Mouse (Mus musculus): Measurements from ENCODE around the gene Ctnna3. TPM values are rescaled to one million over a fixed set of nuclear protein-coding genes. Genes with fewer than 3 reads are reported as not detected.

Gene Ctnna3
- total and polyA plus RNA-seq, 2 experiments from 2014 or later = 0.63 to 1.0 TPM

- no peak overlapping the region for H3K9ac ChIP-seq (replicated peaks; ENCODE audit: low read length, poor library complexity, severe bottlenecking)
- ATAC-seq (ENCODE audit: low FRiP score) (no peak), DNase-seq (ENCODE audit: low spot score) (no peak)
- no peaks in the 10 kb centered on the region for H3K36me3 ChIP-seq (ENCODE audit: insufficient read depth, low read length)
- no peaks in the 10 kb centered on the region for H3K27me3 ChIP-seq (ENCODE audit: insufficient read depth, low read length)
- WGBS = 20% methylated on average over 5 of the region's 5 CpGs
- no peaks in the 10 kb centered on the region for H3K4me1 ChIP-seq (ENCODE audit: insufficient read depth, low read length)
- H3K4me2 ChIP-seq (ENCODE audit: low read depth, low read length, poor library complexity, severe bottlenecking) = no peak overlapping the region
- no peak for TF ChIP-seq CTCF (IDR thresholded peaks at IDR 0.05)
- no peaks in the 10 kb centered on the region for H3K9me3 ChIP-seq (ENCODE audit: low read length)
- no peak overlapping the region for H3K4me3 ChIP-seq (ENCODE audit: low read depth, low read length)
- H3K27ac ChIP-seq (ENCODE audit: low read depth, low read length) = no peak overlapping the region
Observed at GRCm38 (mm10) chr10:63541754-63542153, 111.9 kb downstream of the Ctnna3 start.

- 54% methylated on average over 6 of the region's 6 CpGs for WGBS
- Histone ChIP-seq H3K9ac (replicated peaks; ENCODE audit: low read length, poor library complexity, severe bottlenecking) (no peak overlapping the region), H3K4me1 (ENCODE audit: insufficient read depth, low read length) (no peaks in the 10 kb centered on the region), H3K36me3 (ENCODE audit: insufficient read depth, low read length) (no peaks in the 10 kb centered on the region), H3K27me3 (ENCODE audit: insufficient read depth, low read length) (no peaks in the 10 kb centered on the region), H3K9me3 (ENCODE audit: low read length) (no peaks in the 10 kb centered on the region), H3K4me3 (ENCODE audit: low read depth, low read length) (no peak overlapping the region), H3K4me2 (ENCODE audit: low read depth, low read length, poor library complexity, severe bottlenecking) (no peak overlapping the region), H3K27ac (ENCODE audit: low read depth, low read length) (no peak overlapping the region)
- 0 out of 2 replicates have a peak, but pooled peaks have one; percentile 5 for TF ChIP-seq CTCF (IDR thresholded peaks at IDR 0.05)
- DNase-seq (ENCODE audit: low spot score) (no peak), ATAC-seq (ENCODE audit: low FRiP score) (no peak)
Observed at GRCm38 (mm10) chr10:63542493-63542892, 112.6 kb downstream of the Ctnna3 start.

GRCm38 (mm10) chr10:63566691-63567090, 136.8 kb downstream of the Ctnna3 start:
- WGBS = 85% methylated on average over 8 of the region's 8 CpGs
- DNase-seq (ENCODE audit: low spot score) (no peak), ATAC-seq (ENCODE audit: low FRiP score) (no peak)
- no peak overlapping the region for H3K27ac ChIP-seq (ENCODE audit: low read depth, low read length)
- no peaks in the 10 kb centered on the region for H3K27me3 ChIP-seq (ENCODE audit: insufficient read depth, low read length)
- no peak overlapping the region for H3K4me3 ChIP-seq (ENCODE audit: low read depth, low read length)
- H3K4me1 ChIP-seq (ENCODE audit: insufficient read depth, low read length) = no peaks in the 10 kb centered on the region
- H3K9ac ChIP-seq (replicated peaks; ENCODE audit: low read length, poor library complexity, severe bottlenecking) = no peak overlapping the region
- peaks cover 3% of the 10 kb centered on the region; the same call in 1 of the 2 replicates for H3K9me3 ChIP-seq (ENCODE audit: low read length)
- no peaks in the 10 kb centered on the region for H3K36me3 ChIP-seq (ENCODE audit: insufficient read depth, low read length)
- TF ChIP-seq CTCF (IDR thresholded peaks at IDR 0.05) = no peak
- H3K4me2 ChIP-seq (ENCODE audit: low read depth, low read length, poor library complexity, severe bottlenecking) = no peak overlapping the region

GRCm38 (mm10) chr10:63571561-63571960, 141.7 kb downstream of the Ctnna3 start:
- no peak overlapping the region for H3K4me2 ChIP-seq (ENCODE audit: low read depth, low read length, poor library complexity, severe bottlenecking)
- no peaks in the 10 kb centered on the region for H3K4me1 ChIP-seq (ENCODE audit: insufficient read depth, low read length)
- no peak for ATAC-seq (ENCODE audit: low FRiP score)
- H3K9ac ChIP-seq (replicated peaks; ENCODE audit: low read length, poor library complexity, severe bottlenecking) = no peak overlapping the region
- H3K27ac ChIP-seq (ENCODE audit: low read depth, low read length) = no peak overlapping the region
- H3K27me3 ChIP-seq (ENCODE audit: insufficient read depth, low read length) = no peaks in the 10 kb centered on the region
- DNase-seq (ENCODE audit: low spot score) = no peak
- H3K9me3 ChIP-seq (ENCODE audit: low read length) = no peaks in the 10 kb centered on the region
- no peak overlapping the region for H3K4me3 ChIP-seq (ENCODE audit: low read depth, low read length)
- no peak for TF ChIP-seq CTCF (IDR thresholded peaks at IDR 0.05)
- H3K36me3 ChIP-seq (ENCODE audit: insufficient read depth, low read length) = no peaks in the 10 kb centered on the region

GRCm38 (mm10) chr10:63572866-63573265, 143.0 kb downstream of the Ctnna3 start:
- Histone ChIP-seq H3K4me3 (ENCODE audit: low read depth, low read length) (no peak overlapping the region), H3K9ac (replicated peaks; ENCODE audit: low read length, poor library complexity, severe bottlenecking) (no peak overlapping the region), H3K4me2 (ENCODE audit: low read depth, low read length, poor library complexity, severe bottlenecking) (no peak overlapping the region), H3K27ac (ENCODE audit: low read depth, low read length) (no peak overlapping the region), H3K36me3 (ENCODE audit: insufficient read depth, low read length) (no peaks in the 10 kb centered on the region), H3K4me1 (ENCODE audit: insufficient read depth, low read length) (no peaks in the 10 kb centered on the region), H3K9me3 (ENCODE audit: low read length) (no peaks in the 10 kb centered on the region), H3K27me3 (ENCODE audit: insufficient read depth, low read length) (no peaks in the 10 kb centered on the region)
- WGBS = 94% methylated on average over 7 of the region's 7 CpGs
- TF ChIP-seq CTCF (IDR thresholded peaks at IDR 0.05) = no peak
- no peak for DNase-seq (ENCODE audit: low spot score)
- ATAC-seq (ENCODE audit: low FRiP score) = no peak

- H3K27ac ChIP-seq (ENCODE audit: low read depth, low read length) = no peak overlapping the region
- no peak for DNase-seq (ENCODE audit: low spot score)
- H3K4me1 ChIP-seq (ENCODE audit: insufficient read depth, low read length) = no peaks in the 10 kb centered on the region
- 86% methylated on average over 7 of the region's 7 CpGs for WGBS
- ATAC-seq (ENCODE audit: low FRiP score) = no peak
- H3K36me3 ChIP-seq (ENCODE audit: insufficient read depth, low read length) = no peaks in the 10 kb centered on the region
- no peaks in the 10 kb centered on the region for H3K27me3 ChIP-seq (ENCODE audit: insufficient read depth, low read length)
- no peak overlapping the region for H3K4me3 ChIP-seq (ENCODE audit: low read depth, low read length)
- TF ChIP-seq CTCF (IDR thresholded peaks at IDR 0.05) = peak; percentile 56
- no peak overlapping the region for H3K4me2 ChIP-seq (ENCODE audit: low read depth, low read length, poor library complexity, severe bottlenecking)
- H3K9ac ChIP-seq (replicated peaks; ENCODE audit: low read length, poor library complexity, severe bottlenecking) = no peak overlapping the region
- H3K9me3 ChIP-seq (ENCODE audit: low read length) = no peaks in the 10 kb centered on the region
Observed at GRCm38 (mm10) chr10:63574100-63574609, 144.3 kb downstream of the Ctnna3 start.

All from midbrain, postnatal 0 days (tissue).